Mouse (Mus musculus) forebrain, embryonic 10.5 days (tissue): ENCODE data around the gene E2f8. TPM values are rescaled to one million over a fixed set of nuclear protein-coding genes. Genes with fewer than 3 reads are reported as not detected.

Experiments
- DNase-seq: peaks from one replicate; pipeline ENCODE4 v3.0.0-alpha.2; 2017; ENCODE audit warnings: low spot score; ENCODE audit errors: extremely low spot score
- H3K27ac ChIP-seq: fragments of 300-500 bp; sonication (generic); 2 replicates; pipeline ENCODE4 v1.5.1; 2016; ENCODE audit warnings: mild to moderate bottlenecking
- H3K27me3 ChIP-seq: fragments of 300-500 bp; sonication (generic); 2 replicates; pipeline ENCODE4 v1.6.1; 2016; ENCODE audit warnings: mild to moderate bottlenecking; ENCODE audit not compliant: poor library complexity, severe bottlenecking
- H3K36me3 ChIP-seq: fragments of 300-500 bp; sonication (generic); replicated peaks from 2 replicates; pipeline ENCODE4 v1.6.1; 2016; ENCODE audit warnings: mild to moderate bottlenecking, moderate library complexity
- H3K4me1 ChIP-seq: fragments of 300-500 bp; sonication (generic); 2 replicates; pipeline ENCODE4 v1.6.1; 2016
- H3K4me3 ChIP-seq: fragments of 300-500 bp; sonication (generic); 2 replicates; pipeline ENCODE4 v1.5.1; 2016; ENCODE audit warnings: mild to moderate bottlenecking, moderate library complexity
- H3K9me3 ChIP-seq: fragments of 300-500 bp; sonication (generic); 2 replicates; pipeline ENCODE4 v1.6.1; 2016; ENCODE audit warnings: mild to moderate bottlenecking, moderate library complexity
- WGBS: fragments of 180-500 bp; shearing (Covaris S2); methylation state at CpG from one replicate; pipeline ENCODE4 v1.1.7; 2016; 5-methylcytosine and 5-hydroxymethylcytosine counted together
- polyA plus RNA-seq: library from polyadenylated mRNA; unstranded; fragments of >200 nt; fragmentation: Nextera tagmentation; extraction: Ambion mirVana; gene quantifications from 2 replicates; pipeline ENCODE4 v1.2.1, GENCODE M21; 2016

Gene E2f8
- 19.3 and 19.5 TPM in 2 replicates for polyA plus RNA-seq

DNA sequence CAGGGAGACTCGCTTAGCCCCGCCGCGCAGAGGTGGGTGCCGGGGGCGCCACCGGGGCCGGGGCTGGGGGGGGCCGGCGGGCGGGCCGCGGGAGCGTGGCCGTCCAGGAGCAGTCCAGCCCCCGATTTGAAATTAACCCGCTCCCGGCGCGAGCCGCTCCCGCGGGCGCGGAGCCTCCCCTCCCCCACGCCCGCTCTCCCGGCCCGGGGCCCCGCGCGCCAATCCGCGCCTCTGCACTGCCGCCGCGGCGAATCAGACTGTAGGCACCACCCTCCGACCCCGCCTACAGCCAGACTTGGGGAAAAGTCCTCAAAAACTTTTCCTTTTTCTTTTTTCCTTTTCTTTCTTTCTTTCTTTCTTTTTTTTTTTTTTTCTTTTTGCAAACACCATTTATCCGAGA is at the start of gene E2f8:
Gene E2f8, minus strand, starts transcription at position 111 of the 400 bp plus-strand sequence.
- peaks cover 29% of the 10 kb centered on the region for H3K36me3 ChIP-seq
- DNase-seq: peak; percentile 81
- no peaks in the 10 kb centered on the region for H3K9me3 ChIP-seq
- H3K4me3 ChIP-seq: peak within 1 kb of the TSS; percentile 93
- H3K27me3 ChIP-seq: peaks cover 45% of the 10 kb centered on the region
- peaks cover 28% of the 10 kb centered on the region for H3K4me1 ChIP-seq
- WGBS: under 1% methylated on average over 37 of the region's 41 CpGs
- H3K27ac ChIP-seq: peak within 1 kb of the TSS; percentile 100

GRCm38 (mm10) chr7:48930399-48930798 is 49.0 kb upstream of the E2f8 start:
- Histone ChIP-seq H3K27me3 (peaks cover 89% of the 10 kb centered on the region), H3K9me3 (no peaks in the 10 kb centered on the region), H3K4me3 (no peak overlapping the region), H3K36me3 (no peaks in the 10 kb centered on the region), H3K27ac (no peak overlapping the region), H3K4me1 (peaks cover 15% of the 10 kb centered on the region)
- no peak for DNase-seq
- WGBS: 52% methylated on average over 5 of the region's 5 CpGs

- Histone ChIP-seq H3K4me3 (no peak overlapping the region), H3K27ac (no peak overlapping the region), H3K27me3 (peaks cover 88% of the 10 kb centered on the region), H3K4me1 (peaks cover 17% of the 10 kb centered on the region), H3K36me3 (no peaks in the 10 kb centered on the region), H3K9me3 (no peaks in the 10 kb centered on the region)
- WGBS: 21% methylated on average over 3 of the region's 3 CpGs
- peak; percentile 50 for DNase-seq
Observed at GRCm38 (mm10) chr7:48928364-48928763, 47.0 kb upstream of the E2f8 start.

DNA sequence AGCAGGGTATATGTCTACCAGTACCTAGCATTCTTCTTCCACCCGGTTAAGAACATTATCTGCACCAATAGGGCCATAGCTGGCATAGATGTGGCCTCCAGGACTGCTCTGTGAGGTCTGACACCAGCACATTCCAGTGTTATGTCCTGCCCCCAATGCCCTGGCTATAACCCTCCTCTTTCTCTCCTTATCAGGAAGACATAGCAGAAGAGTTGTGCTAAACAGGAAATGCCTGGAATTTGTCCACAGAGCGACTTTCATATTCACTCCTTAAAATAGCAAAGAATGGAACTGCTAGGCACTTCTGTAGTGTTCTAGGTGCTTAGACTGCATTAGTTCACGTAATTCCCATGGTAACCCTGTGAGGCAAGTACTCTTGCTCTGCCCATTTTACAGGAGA is 43.8 kb upstream of the E2f8 start:
- peaks cover 16% of the 10 kb centered on the region for H3K4me1 ChIP-seq
- H3K4me3 ChIP-seq: no peak overlapping the region
- no peaks in the 10 kb centered on the region for H3K36me3 ChIP-seq
- peaks cover 80% of the 10 kb centered on the region for H3K27me3 ChIP-seq
- 83% methylated on average over 3 of the region's 3 CpGs for WGBS
- no peaks in the 10 kb centered on the region for H3K9me3 ChIP-seq
- H3K27ac ChIP-seq: 0 out of 2 replicates have a peak overlapping the region, but pooled peaks have one; percentile 25
- DNase-seq: no peak

GRCm38 (mm10) chr7:48923620-48924019 is 42.2 kb upstream of the E2f8 start:
- WGBS: 89% methylated on average over 10 of the region's 10 CpGs
- Histone ChIP-seq H3K9me3 (no peaks in the 10 kb centered on the region), H3K4me1 (peaks cover 17% of the 10 kb centered on the region), H3K36me3 (no peaks in the 10 kb centered on the region), H3K27ac (no peak overlapping the region), H3K4me3 (no peak overlapping the region), H3K27me3 (peaks cover 80% of the 10 kb centered on the region)
- no peak for DNase-seq

- H3K9me3 ChIP-seq: no peaks in the 10 kb centered on the region
- H3K36me3 ChIP-seq: no peaks in the 10 kb centered on the region
- H3K4me3 ChIP-seq: 0 out of 2 replicates have a peak overlapping the region, but pooled peaks have one; percentile 7
- peaks cover 84% of the 10 kb centered on the region for H3K27me3 ChIP-seq
- H3K27ac ChIP-seq: no peak overlapping the region
- H3K4me1 ChIP-seq: peaks cover 63% of the 10 kb centered on the region
- DNase-seq: no peak
- 17% methylated on average over 11 of the region's 11 CpGs for WGBS
Observed at GRCm38 (mm10) chr7:48918389-48918788, 37.0 kb upstream of the E2f8 start.

DNA sequence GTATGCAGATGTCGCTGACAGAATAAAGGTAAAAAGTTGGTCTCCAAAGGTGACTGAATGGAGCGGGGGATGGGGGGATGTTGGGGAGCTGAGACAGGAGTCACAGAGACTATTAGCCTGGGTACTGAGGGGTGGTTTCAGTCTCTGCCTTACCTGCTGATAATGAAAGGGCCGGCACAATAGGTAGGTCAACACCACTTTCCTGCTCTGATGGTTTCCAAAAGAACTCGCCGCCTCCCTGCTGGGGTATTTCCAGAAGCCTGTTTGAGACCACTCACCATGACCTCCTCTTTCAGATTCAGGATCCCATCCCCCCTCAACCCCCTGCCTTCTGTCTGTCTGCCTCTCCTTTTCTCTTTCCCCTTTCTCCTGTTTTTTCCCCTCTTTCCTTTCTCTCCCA is 36.6 kb upstream of the E2f8 start:
- Histone ChIP-seq H3K9me3 (no peaks in the 10 kb centered on the region), H3K27me3 (peaks cover 84% of the 10 kb centered on the region), H3K4me3 (0 out of 2 replicates have a peak overlapping the region, but pooled peaks have one; percentile 7), H3K4me1 (peaks cover 60% of the 10 kb centered on the region), H3K27ac (no peak overlapping the region), H3K36me3 (no peaks in the 10 kb centered on the region)
- WGBS: 5% methylated on average over 5 of the region's 5 CpGs
- no peak for DNase-seq

GRCm38 (mm10) chr7:48917463-48917862 is 36.1 kb upstream of the E2f8 start:
- peaks cover 57% of the 10 kb centered on the region for H3K4me1 ChIP-seq
- 11% methylated on average over 5 of the region's 5 CpGs for WGBS
- H3K9me3 ChIP-seq: no peaks in the 10 kb centered on the region
- no peak for DNase-seq
- H3K36me3 ChIP-seq: no peaks in the 10 kb centered on the region
- no peak overlapping the region for H3K4me3 ChIP-seq
- H3K27me3 ChIP-seq: peaks cover 83% of the 10 kb centered on the region
- H3K27ac ChIP-seq: no peak overlapping the region

- Histone ChIP-seq H3K4me1 (peaks cover 68% of the 10 kb centered on the region), H3K4me3 (no peak overlapping the region), H3K9me3 (no peaks in the 10 kb centered on the region), H3K27ac (no peak overlapping the region), H3K27me3 (peaks cover 93% of the 10 kb centered on the region), H3K36me3 (no peaks in the 10 kb centered on the region)
- WGBS: 42% methylated on average over 12 of the region's 12 CpGs
- no peak for DNase-seq
Observed at GRCm38 (mm10) chr7:48914630-48915506, 33.5 kb upstream of the E2f8 start.

DNA sequence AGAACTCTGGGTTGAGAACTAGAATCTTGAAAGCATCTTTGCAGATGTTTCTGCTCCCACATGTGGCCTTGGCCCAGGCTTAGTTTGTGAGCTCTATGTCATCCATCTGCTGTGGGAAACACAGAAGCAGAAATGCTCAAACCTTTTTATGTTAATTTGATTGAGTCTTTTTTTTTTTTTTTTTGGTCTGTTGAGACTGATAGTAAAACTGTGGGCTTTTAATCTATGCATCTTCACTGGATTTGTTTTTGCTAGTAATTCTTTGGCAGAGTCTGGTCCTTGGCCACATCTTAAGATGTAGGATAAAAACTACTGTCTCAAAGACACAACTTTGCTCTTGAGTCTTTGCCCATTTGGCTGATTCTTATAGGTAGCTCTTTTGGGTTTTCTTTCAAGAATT is 29.8 kb upstream of the E2f8 start:
- Histone ChIP-seq H3K27me3 (peaks cover 89% of the 10 kb centered on the region), H3K36me3 (no peaks in the 10 kb centered on the region), H3K27ac (no peak overlapping the region), H3K9me3 (no peaks in the 10 kb centered on the region), H3K4me1 (peaks cover 52% of the 10 kb centered on the region), H3K4me3 (no peak overlapping the region)
- DNase-seq: no peak

DNA sequence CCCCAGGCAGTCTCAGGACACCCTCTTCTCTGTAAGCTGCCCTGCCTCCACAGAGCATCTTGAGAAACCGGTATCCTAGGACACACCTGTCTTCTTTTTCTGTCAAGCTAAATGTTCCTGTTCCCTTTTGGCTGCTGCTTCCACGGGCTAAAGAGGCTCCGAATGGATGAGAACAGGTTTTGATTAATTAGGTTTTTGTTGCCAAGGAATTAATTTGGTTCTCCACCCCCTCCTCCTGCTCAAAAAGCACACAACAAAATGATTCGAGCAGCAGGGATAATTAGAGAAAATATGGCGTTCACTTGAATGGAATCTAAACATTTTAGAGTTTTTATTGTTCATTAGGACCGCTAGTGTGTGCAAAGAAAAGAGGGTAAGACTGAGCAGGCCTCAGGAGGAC is 28.9 kb upstream of the E2f8 start:
- no peaks in the 10 kb centered on the region for H3K36me3 ChIP-seq
- WGBS: 67% methylated on average over 6 of the region's 6 CpGs

DNA sequence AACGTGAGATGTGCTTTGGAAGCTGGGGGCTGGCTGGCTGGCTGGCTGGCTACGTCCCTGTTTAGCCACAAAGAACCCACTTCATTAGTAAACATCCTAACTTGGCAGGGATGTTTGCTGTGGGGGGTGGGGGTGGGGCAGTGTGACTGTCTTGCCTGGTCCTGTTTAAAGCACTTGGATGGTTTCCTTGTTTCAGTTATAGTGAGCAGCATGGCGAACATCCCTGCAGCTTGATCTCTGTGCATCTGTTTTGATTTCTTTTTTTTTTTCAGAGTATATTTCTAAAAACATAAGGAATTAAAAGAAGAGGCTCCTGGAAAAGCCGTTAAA is 27.9 kb upstream of the E2f8 start:
- Histone ChIP-seq H3K27ac (no peak overlapping the region), H3K36me3 (no peaks in the 10 kb centered on the region), H3K9me3 (no peaks in the 10 kb centered on the region), H3K27me3 (peaks cover 85% of the 10 kb centered on the region), H3K4me1 (peaks cover 34% of the 10 kb centered on the region), H3K4me3 (no peak overlapping the region)
- no peak for DNase-seq
- WGBS: 63% methylated on average over 4 of the region's 4 CpGs

More for the DNA sequence above, 28.9 kb upstream of the E2f8 start:
- H3K4me1 ChIP-seq: peaks cover 44% of the 10 kb centered on the region
- DNase-seq: no peak
- peaks cover 86% of the 10 kb centered on the region for H3K27me3 ChIP-seq
- H3K4me3 ChIP-seq: no peak overlapping the region
- no peaks in the 10 kb centered on the region for H3K9me3 ChIP-seq
- H3K27ac ChIP-seq: no peak overlapping the region

GRCm38 (mm10) chr7:48908521-48909341 is 27.3 kb upstream of the E2f8 start, which contains the start of gene Nav2:
Nav2 (plus strand) TSS chr7:48908716.
- WGBS: 77% methylated on average over 8 of the region's 8 CpGs
- H3K36me3 ChIP-seq: no peaks in the 10 kb centered on the region
- no peak for DNase-seq
- H3K4me1 ChIP-seq: peaks cover 28% of the 10 kb centered on the region
- peaks cover 84% of the 10 kb centered on the region for H3K27me3 ChIP-seq
- H3K4me3 ChIP-seq: no peak within 1 kb of the TSS
- H3K9me3 ChIP-seq: no peaks in the 10 kb centered on the region
- H3K27ac ChIP-seq: no peak within 1 kb of the TSS
